In genomic region chr2:28236447-28236846, GRCm38 (mm10) we compare ENCODE assay signal across 32 mouse cellular contexts.
"Had no signal": no experiment of that assay in that cellular context is flagged by ENCODE, and none has a peak within 500 bp of the region (broad histone marks: within the 10 kb centered on the region; RNA-seq: fewer than 3 reads in every experiment).

No protein-coding gene starts in this region.

- H3K9ac ChIP-seq: limb, embryonic 12.5 days; limb, embryonic 13.5 days; limb, embryonic 15.5 days; liver, embryonic 12.5 days; liver, embryonic 13.5 days; liver, embryonic 14.5 days; liver, embryonic 15.5 days; liver, postnatal 0 days; lung, embryonic 14.5 days; lung, embryonic 15.5 days; midbrain, embryonic 12.5 days; midbrain, embryonic 13.5 days; midbrain, embryonic 15.5 days; neural tube, embryonic 12.5 days had no signal

- H3K4me3 ChIP-seq: limb, embryonic 10.5 days; limb, embryonic 12.5 days; limb, embryonic 13.5 days; limb, embryonic 15.5 days; liver, embryonic 12.5 days; liver, embryonic 13.5 days; liver, embryonic 15.5 days; lung, embryonic 15.5 days; megakaryocyte, embryonic 14.5 days; midbrain, embryonic 10.5 days; midbrain, embryonic 12.5 days; midbrain, embryonic 13.5 days; midbrain, embryonic 15.5 days; myocyte; neural tube, embryonic 12.5 days had no signal

- H3K27ac ChIP-seq: limb, embryonic 10.5 days; limb, embryonic 12.5 days; limb, embryonic 13.5 days; limb, embryonic 15.5 days; liver, embryonic 12.5 days; liver, embryonic 13.5 days; liver, embryonic 14.5 days; liver, embryonic 15.5 days; lung, embryonic 15.5 days; macrophage; midbrain, embryonic 10.5 days; midbrain, embryonic 12.5 days; midbrain, embryonic 13.5 days; midbrain, embryonic 15.5 days; neural tube, embryonic 12.5 days had no signal

- H3K27me3 ChIP-seq: limb, embryonic 12.5 days; limb, embryonic 13.5 days; limb, embryonic 15.5 days; liver, embryonic 13.5 days; lung, embryonic 15.5 days; midbrain, embryonic 12.5 days; midbrain, embryonic 13.5 days; midbrain, embryonic 15.5 days; neural tube, embryonic 12.5 days had no signal

- H3K4me2 ChIP-seq: limb, embryonic 12.5 days; limb, embryonic 13.5 days; limb, embryonic 15.5 days; liver, embryonic 11.5 days; liver, embryonic 12.5 days; liver, embryonic 13.5 days; liver, embryonic 15.5 days; lung, embryonic 14.5 days; lung, embryonic 15.5 days; midbrain, embryonic 11.5 days; midbrain, embryonic 12.5 days; midbrain, embryonic 13.5 days; midbrain, embryonic 15.5 days; neural tube, embryonic 12.5 days had no signal

- DNase-seq: left cerebral cortex, postnatal 4 days; liver; liver, embryonic 13.5 days; liver, postnatal 0 days; lung, adult 18-20 months; lung, adult 2 months; lung, embryonic 14.5 days; lung, postnatal 10 days; lung, postnatal 14 days; lung, postnatal 36 days; lung, postnatal 4 days; midbrain, embryonic 14.5 days had no signal

- H3K9me3 ChIP-seq: limb, embryonic 10.5 days; limb, embryonic 12.5 days; limb, embryonic 13.5 days; limb, embryonic 15.5 days; liver, embryonic 12.5 days; liver, embryonic 13.5 days; liver, embryonic 15.5 days; lung, embryonic 15.5 days; midbrain, embryonic 12.5 days; midbrain, embryonic 13.5 days; midbrain, embryonic 15.5 days; neural tube, embryonic 12.5 days had no signal

- ATAC-seq: liver, embryonic 12.5 days; liver, postnatal 0 days; lung, postnatal 0 days; midbrain, embryonic 13.5 days; midbrain, embryonic 15.5 days; midbrain, embryonic 16.5 days had no signal

- H3K4me1 ChIP-seq: liver, embryonic 12.5 days; liver, embryonic 13.5 days; liver, embryonic 15.5 days; lung, embryonic 15.5 days; megakaryocyte, embryonic 14.5 days; midbrain, embryonic 13.5 days; midbrain, embryonic 15.5 days had no signal

- H3K36me3 ChIP-seq: limb, embryonic 12.5 days; limb, embryonic 13.5 days; limb, embryonic 15.5 days; liver, embryonic 12.5 days; liver, embryonic 13.5 days; liver, embryonic 15.5 days; lung, embryonic 15.5 days; midbrain, embryonic 10.5 days; midbrain, embryonic 12.5 days; midbrain, embryonic 15.5 days had no signal
